Mouse (Mus musculus) heart, adult 18-20 months (tissue): ENCODE data around the gene Limd1. TPM values are rescaled to one million over a fixed set of nuclear protein-coding genes. Genes with fewer than 3 reads are reported as not detected.

ENCODE experiments used
- DNase-seq, 2 experiments: peaks; one replicate each; pipeline ENCODE4 v3.0.0; 2021 to 2022; ENCODE audit warnings: mixed read lengths in 1 of 2
- total RNA-seq, 2 experiments: library from RNA; stranded (reverse); gene quantifications; 2 replicates each; pipeline ENCODE4 v1.2.3; 2021

Gene Limd1
- total RNA-seq, 2 experiments from 2014 or later, result 32.8 to 37.1 TPM

- DNase-seq, result no peak
Observed at GRCm38 (mm10) chr9:123516641-123517385, 38.3 kb downstream of the Limd1 start.

GRCm38 (mm10) chr9:123518969-123519894 is 40.7 kb downstream of the Limd1 start:
- DNase-seq, result no peak

GRCm38 (mm10) chr9:123520735-123521134 is 42.2 kb downstream of the Limd1 start:
- DNase-seq, result no peak

GRCm38 (mm10) chr9:123523676-123524075 is 45.2 kb downstream of the Limd1 start:
- DNase-seq, result peak in 1 of 2 experiments; percentile 69

- peak; percentile 66 to 82 for DNase-seq
Observed at GRCm38 (mm10) chr9:123525095-123525494, 46.6 kb downstream of the Limd1 start.

- peak in 1 of 2 experiments; percentile 31 for DNase-seq
Observed at GRCm38 (mm10) chr9:123526502-123526901, 48.0 kb downstream of the Limd1 start.

GRCm38 (mm10) chr9:123528087-123528925 is 49.8 kb downstream of the Limd1 start:
- DNase-seq, result no peak

- DNase-seq, result peak; percentile 66 to 79
Observed at GRCm38 (mm10) chr9:123528926-123529295, 50.4 kb downstream of the Limd1 start.

GRCm38 (mm10) chr9:123529392-123530157 is 51.1 kb downstream of the Limd1 start, which contains the start of gene Sacm1l:
Sacm1l (plus strand) TSS chr9:123529759.
- peak; percentile 98 to 100 for DNase-seq

- no peak for DNase-seq
Observed at GRCm38 (mm10) chr9:123530158-123530475, 51.6 kb downstream of the Limd1 start.

GRCm38 (mm10) chr9:123530566-123531130 is 52.1 kb downstream of the Limd1 start:
- no peak for DNase-seq

- no peak for DNase-seq
Observed at GRCm38 (mm10) chr9:123531234-123531633, 52.7 kb downstream of the Limd1 start.

- no peak for DNase-seq
Observed at GRCm38 (mm10) chr9:123536613-123537012, 58.1 kb downstream of the Limd1 start.

- no peak for DNase-seq
Observed at GRCm38 (mm10) chr9:123538189-123538588, 59.7 kb downstream of the Limd1 start.

GRCm38 (mm10) chr9:123539093-123539492 is 60.6 kb downstream of the Limd1 start:
- no peak for DNase-seq

- no peak for DNase-seq
Observed at GRCm38 (mm10) chr9:123539823-123540222, 61.3 kb downstream of the Limd1 start.

- no peak for DNase-seq
Observed at GRCm38 (mm10) chr9:123554599-123554998, 76.1 kb downstream of the Limd1 start.
